17 mouse cellular contexts compared by ENCODE assay signal in the genomic region with DNA sequence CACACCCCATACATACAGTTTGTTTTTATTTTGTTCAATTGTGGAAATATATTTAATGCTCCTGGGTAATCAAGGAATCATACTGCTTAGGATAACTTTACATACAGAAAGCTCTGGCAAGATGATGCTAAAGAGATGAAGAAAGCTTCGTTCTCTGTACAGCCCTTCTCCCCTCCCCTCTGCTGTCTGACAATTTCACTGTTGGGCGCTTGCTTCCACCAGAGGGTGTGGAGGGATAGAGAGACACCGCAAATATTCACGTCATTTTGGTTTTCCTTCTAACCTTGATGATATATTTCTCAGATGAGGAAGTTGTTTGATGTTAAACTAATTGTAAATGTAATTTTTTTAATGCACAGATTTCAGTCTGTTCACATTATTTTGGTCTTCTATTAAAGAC.
DNase-seq lines count a peak whose midpoint lies in the region; ATAC-seq and TF ChIP-seq lines count a peak whose summit lies in the region.
"Had no signal": no experiment of that assay in that cellular context is flagged by ENCODE, and none has a peak within 500 bp of the region (broad histone marks: within the 10 kb centered on the region; RNA-seq: fewer than 3 reads in every experiment).

No protein-coding gene starts in this region.

- peaks cover under 1% of the 10 kb centered on the region; the same call in 1 of the 2 replicates for H3K36me3 ChIP-seq in forebrain, embryonic 15.5 days
- H3K36me3 ChIP-seq: limb, embryonic 12.5 days had no signal

- H3K9me3 ChIP-seq in forebrain, embryonic 15.5 days = no peaks in the 10 kb centered on the region
- H3K9me3 ChIP-seq: hindbrain, embryonic 13.5 days; limb, embryonic 12.5 days had no signal

- no peak for ATAC-seq in forebrain, embryonic 15.5 days (replicated peaks)
- ATAC-seq: lung, postnatal 0 days had no signal

- peak; percentile 60 to 62 for DNase-seq in cerebellum, postnatal 14 days
- DNase-seq in cerebellum, adult 11-12 months = no peak
- DNase-seq in layer of hippocampus, adult 2 months (ENCODE audit: low spot score in 2 of 2) = no peak
- DNase-seq in layer of hippocampus, postnatal 36 days = no peak
- peak; percentile 42 for DNase-seq in Muller cell, postnatal 12 days (ENCODE audit: inconsistent ontology term)
- no peak for DNase-seq in frontal cortex, adult 2 months (ENCODE audit: extremely low spot score in 1 of 2, low spot score in 1 of 2)
- no peak for DNase-seq in lung, postnatal 14 days
- DNase-seq: B cell, adult 2 months; gastrocnemius, postnatal 25 days; kidney, adult 2 months; kidney, postnatal 25 days; thymus, adult 18-20 months had no signal

- H3K4me1 ChIP-seq in forebrain, embryonic 15.5 days = peaks cover 21% of the 10 kb centered on the region

- peak overlapping the region; percentile 74 for H3K4me3 ChIP-seq in layer of hippocampus, adult 2 months
- no peak overlapping the region for H3K4me3 ChIP-seq in forebrain, embryonic 15.5 days
- H3K4me3 ChIP-seq: hindbrain, embryonic 13.5 days; limb, embryonic 12.5 days had no signal

- 14% methylated on average over 4 of the region's 4 CpGs for WGBS in forebrain, embryonic 15.5 days

- no peak overlapping the region for H3K9ac ChIP-seq in forebrain, embryonic 15.5 days (replicated peaks)
- H3K9ac ChIP-seq: hindbrain, embryonic 13.5 days; limb, embryonic 12.5 days; liver, embryonic 14.5 days had no signal

- H3K27me3 ChIP-seq in forebrain, embryonic 15.5 days = no peaks in the 10 kb centered on the region
- H3K27me3 ChIP-seq: hindbrain, embryonic 13.5 days; limb, embryonic 12.5 days had no signal

- peak overlapping the region; percentile 8; the same call in 1 of the 2 replicates for H3K4me2 ChIP-seq in forebrain, embryonic 15.5 days (replicated peaks)
- H3K4me2 ChIP-seq: hindbrain, embryonic 13.5 days; limb, embryonic 12.5 days had no signal

- peak; percentile 71 for TF ChIP-seq CTCF in layer of hippocampus, adult 2 months (conservative IDR thresholded peaks at IDR 0.05)

- H3K27ac ChIP-seq in layer of hippocampus, adult 2 months = peak overlapping the region; percentile 99
- no peak overlapping the region for H3K27ac ChIP-seq in forebrain, embryonic 15.5 days (replicated peaks)
- H3K27ac ChIP-seq: hindbrain, embryonic 13.5 days; limb, embryonic 12.5 days; liver, embryonic 14.5 days had no signal

Comparison
In these comparisons a context has a peak if more than half of its experiments do, and no peak if none do; other contexts are left out.
1. DNase-seq: peak in cerebellum, postnatal 14 days (2 of 2) and Muller cell, postnatal 12 days (single experiment); none in cerebellum, adult 11-12 months (single experiment), layer of hippocampus, adult 2 months (0 of 2), layer of hippocampus, postnatal 36 days (0 of 2), frontal cortex, adult 2 months (0 of 2) and lung, postnatal 14 days (single experiment).